Mouse (Mus musculus) embryonic facial prominence, embryonic 12.5 days (tissue): Measurements from ENCODE around the gene Mark4. TPM values are rescaled to one million over a fixed set of nuclear protein-coding genes. Genes with fewer than 3 reads are reported as not detected.

Experiments used
- ATAC-seq: fragments of 200-750 bp; cut with Nextera tagmentation; 2 replicates; pipeline ENCODE4 v1.8.0; 2017; ENCODE audit not compliant: insufficient number of reproducible peaks, insufficient read depth, low FRiP score, low TSS enrichment
- H3K27ac ChIP-seq: fragments of 300-500 bp; sonication (generic); 2 replicates; pipeline ENCODE4 v1.5.1; 2016; ENCODE audit warnings: mild to moderate bottlenecking
- H3K27me3 ChIP-seq: fragments of 300-500 bp; sonication (generic); 2 replicates; pipeline ENCODE4 v1.6.1; 2016; ENCODE audit warnings: mild to moderate bottlenecking, moderate library complexity
- H3K36me3 ChIP-seq: fragments of 300-500 bp; sonication (generic); 2 replicates; pipeline ENCODE4 v1.6.1; 2016; ENCODE audit warnings: mild to moderate bottlenecking
- H3K4me1 ChIP-seq: fragments of 300-500 bp; sonication (generic); 2 replicates; pipeline ENCODE4 v1.6.1; 2016
- H3K4me2 ChIP-seq: fragments of 300-500 bp; sonication (generic); replicated peaks from 2 replicates; pipeline ENCODE4 v1.6.1; 2016; ENCODE audit warnings: mild to moderate bottlenecking, moderate library complexity
- H3K4me3 ChIP-seq: fragments of 300-500 bp; sonication (generic); 2 replicates; pipeline ENCODE4 v1.5.1; 2016; ENCODE audit warnings: mild to moderate bottlenecking
- H3K9ac ChIP-seq: fragments of 300-500 bp; sonication (generic); 2 replicates; pipeline ENCODE4 v1.6.1; 2016; ENCODE audit warnings: mild to moderate bottlenecking, moderate library complexity
- H3K9me3 ChIP-seq: fragments of 300-500 bp; sonication (generic); 2 replicates; pipeline ENCODE4 v1.6.1; 2016; ENCODE audit warnings: mild to moderate bottlenecking, moderate library complexity
- WGBS: fragments of 180-500 bp; shearing (Covaris S2); methylation state at CpG from one replicate; pipeline ENCODE4 v1.1.7; 2016; 5-methylcytosine and 5-hydroxymethylcytosine counted together
- polyA plus RNA-seq: library from polyadenylated mRNA; unstranded; fragments of >200 nt; fragmentation: Nextera tagmentation; extraction: Ambion mirVana; gene quantifications from 2 replicates; pipeline ENCODE4 v1.2.1, GENCODE M21; 2016

The Mark4 gene
- polyA plus RNA-seq, 1 experiment from 2014 or later = 16.3 TPM

- WGBS = 75% methylated on average over 5 of the region's 5 CpGs
- H3K9ac ChIP-seq = no peak overlapping the region
- no peak overlapping the region for H3K4me2 ChIP-seq
- no peak overlapping the region for H3K27ac ChIP-seq
- H3K4me1 ChIP-seq = 0 out of 2 replicates have a peak, but pooled peaks cover 3% of the 10 kb centered on the region
- H3K9me3 ChIP-seq = 0 out of 2 replicates have a peak, but pooled peaks cover 4% of the 10 kb centered on the region
- no peak overlapping the region for H3K4me3 ChIP-seq
- ATAC-seq = no peak
- H3K27me3 ChIP-seq = peaks cover 14% of the 10 kb centered on the region; the same call in 1 of the 2 replicates
- no peaks in the 10 kb centered on the region for H3K36me3 ChIP-seq
These were observed 46.8 kb downstream of the Mark4 start for GRCm38 (mm10) chr7:19411783-19412182.

DNA sequence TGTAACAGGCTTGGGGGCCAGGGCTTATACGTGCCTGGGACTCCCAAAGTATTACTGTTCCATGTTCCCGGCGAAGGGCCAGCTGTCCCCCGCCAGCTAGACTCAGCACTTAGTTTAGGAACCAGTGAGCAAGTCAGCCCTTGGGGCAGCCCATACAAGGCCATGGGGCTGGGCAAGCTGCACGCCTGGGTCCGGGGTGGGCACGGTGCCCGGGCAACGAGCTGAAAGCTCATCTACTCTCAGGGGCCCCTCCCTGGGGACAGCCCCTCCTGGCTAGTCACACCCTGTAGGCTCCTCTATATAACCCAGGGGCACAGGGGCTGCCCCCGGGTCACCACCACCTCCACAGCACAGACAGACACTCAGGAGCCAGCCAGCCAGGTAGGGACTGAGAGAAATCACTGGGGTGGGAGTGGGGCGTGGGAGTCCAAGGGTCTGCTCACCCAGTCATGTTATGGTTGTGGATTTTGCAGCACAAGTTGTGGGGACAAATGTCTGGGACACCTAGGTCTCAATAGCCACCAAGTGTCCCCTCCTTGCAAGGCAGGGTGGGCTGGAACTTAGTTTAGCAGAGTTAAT, 47.8 kb downstream of the Mark4 start:
- 77% methylated on average over 11 of the region's 11 CpGs for WGBS

GRCm38 (mm10) chr7:19409753-19410152, 48.9 kb downstream of the Mark4 start:
- 41% methylated on average over 6 of the region's 6 CpGs for WGBS
- peaks cover 15% of the 10 kb centered on the region for H3K27me3 ChIP-seq

More for the DNA sequence above, 47.8 kb downstream of the Mark4 start:
- H3K9ac ChIP-seq = no peak overlapping the region
- H3K9me3 ChIP-seq = 0 out of 2 replicates have a peak, but pooled peaks cover 4% of the 10 kb centered on the region
- no peak overlapping the region for H3K27ac ChIP-seq
- ATAC-seq = no peak
- no peaks in the 10 kb centered on the region for H3K36me3 ChIP-seq
- no peak overlapping the region for H3K4me3 ChIP-seq
- no peak overlapping the region for H3K4me2 ChIP-seq
- H3K27me3 ChIP-seq = peaks cover 10% of the 10 kb centered on the region; the same call in 1 of the 2 replicates
- 0 out of 2 replicates have a peak, but pooled peaks cover 3% of the 10 kb centered on the region for H3K4me1 ChIP-seq

DNA sequence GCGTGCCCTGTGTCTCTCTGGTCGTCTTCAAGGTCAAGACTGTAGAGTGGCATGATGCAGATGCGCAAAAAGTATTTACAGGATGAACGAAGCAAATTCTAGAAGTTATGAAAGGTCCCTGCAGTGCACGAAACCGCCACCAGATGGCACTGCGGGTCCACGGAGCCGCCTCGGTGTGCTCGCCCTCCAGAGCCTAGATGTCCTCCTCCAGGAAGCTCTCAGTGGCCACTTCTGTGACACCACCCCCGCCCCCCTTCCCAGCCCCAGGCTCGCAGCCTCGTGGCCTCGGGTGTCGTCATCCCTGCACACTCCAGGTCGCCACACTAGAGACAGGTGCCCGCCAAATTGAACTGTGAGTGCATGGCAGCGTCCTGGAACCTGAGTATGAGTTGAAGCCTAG, 53.2 kb downstream of the Mark4 start:
- peak overlapping the region; percentile 32 for H3K4me2 ChIP-seq
- no peak overlapping the region for H3K4me3 ChIP-seq
- peaks cover 14% of the 10 kb centered on the region; the same call in 1 of the 2 replicates for H3K4me1 ChIP-seq
- no peaks in the 10 kb centered on the region for H3K36me3 ChIP-seq
- H3K9ac ChIP-seq = no peak overlapping the region
- peaks cover 4% of the 10 kb centered on the region; the same call in 1 of the 2 replicates for H3K9me3 ChIP-seq
- H3K27me3 ChIP-seq = peaks cover 49% of the 10 kb centered on the region
- no peak for ATAC-seq
- H3K27ac ChIP-seq = no peak overlapping the region
- 2% methylated on average over 19 of the region's 19 CpGs for WGBS

More at GRCm38 (mm10) chr7:19409753-19410152, 48.9 kb downstream of the Mark4 start:
- Histone ChIP-seq H3K4me2 (no peak overlapping the region), H3K9ac (no peak overlapping the region), H3K4me3 (no peak overlapping the region), H3K4me1 (0 out of 2 replicates have a peak, but pooled peaks cover 6% of the 10 kb centered on the region), H3K27ac (no peak overlapping the region), H3K36me3 (no peaks in the 10 kb centered on the region), H3K9me3 (0 out of 2 replicates have a peak, but pooled peaks cover 4% of the 10 kb centered on the region)
- ATAC-seq = no peak

- Histone ChIP-seq H3K27ac (0 out of 2 replicates have a peak within 1 kb of the TSS, but pooled peaks have one; percentile 41), H3K4me3 (peak within 1 kb of the TSS; percentile 59)
- WGBS = 47% methylated on average over 7 of the region's 7 CpGs
These were observed 54.1 kb downstream of the Mark4 start, which contains the start of gene Ckm for GRCm38 (mm10) chr7:19404476-19404875. Gene Ckm (plus strand): TSS chr7:19404776.

GRCm38 (mm10) chr7:19403731-19404296, 54.8 kb downstream of the Mark4 start, which contains the start of gene Klc3:
Gene Klc3 (minus strand): TSS chr7:19404104.
- no peak for ATAC-seq
- H3K36me3 ChIP-seq = no peaks in the 10 kb centered on the region
- peak within 1 kb of the TSS; percentile 97 for H3K4me2 ChIP-seq
- under 1% methylated on average over 62 of the region's 62 CpGs for WGBS
- peaks cover 64% of the 10 kb centered on the region for H3K27me3 ChIP-seq
- H3K27ac ChIP-seq = 0 out of 2 replicates have a peak within 1 kb of the TSS, but pooled peaks have one; percentile 41
- H3K4me3 ChIP-seq = peak within 1 kb of the TSS; percentile 59
- peak within 1 kb of the TSS; percentile 55 for H3K9ac ChIP-seq
- peaks cover 14% of the 10 kb centered on the region for H3K4me1 ChIP-seq
- H3K9me3 ChIP-seq = peaks cover 4% of the 10 kb centered on the region; the same call in 1 of the 2 replicates

More at GRCm38 (mm10) chr7:19404476-19404875, 54.1 kb downstream of the Mark4 start, which contains the start of gene Ckm:
- no peak for ATAC-seq
- H3K4me2 ChIP-seq = peak within 1 kb of the TSS; percentile 97
- peaks cover 4% of the 10 kb centered on the region; the same call in 1 of the 2 replicates for H3K9me3 ChIP-seq
- H3K27me3 ChIP-seq = peaks cover 57% of the 10 kb centered on the region
- peaks cover 14% of the 10 kb centered on the region for H3K4me1 ChIP-seq
- no peaks in the 10 kb centered on the region for H3K36me3 ChIP-seq
- peak within 1 kb of the TSS; percentile 55 for H3K9ac ChIP-seq

- no peak for ATAC-seq
- H3K27me3 ChIP-seq = peaks cover 64% of the 10 kb centered on the region
These were observed 56.0 kb downstream of the Mark4 start for GRCm38 (mm10) chr7:19402535-19403112.

DNA sequence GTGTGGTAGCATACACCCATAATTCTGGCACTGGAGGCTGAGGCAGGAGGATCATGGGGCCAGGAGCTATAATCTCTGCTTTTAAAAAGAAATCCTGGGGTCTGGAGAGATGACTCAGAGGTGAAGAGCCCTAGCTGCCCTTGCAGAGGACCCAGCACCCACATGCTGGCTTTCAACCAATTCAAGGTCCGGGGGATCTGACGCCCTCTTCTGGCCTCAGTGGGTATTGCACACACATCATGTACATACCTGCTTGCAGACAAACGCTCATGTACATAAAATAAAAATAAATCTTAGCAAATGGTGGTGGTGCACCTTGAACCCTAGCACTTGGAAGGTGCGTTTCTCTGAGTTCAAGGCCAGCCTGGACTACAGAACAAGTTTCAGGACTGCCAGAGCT, 57.7 kb downstream of the Mark4 start:
- H3K9ac ChIP-seq = no peak overlapping the region
- no peak overlapping the region for H3K27ac ChIP-seq
- H3K4me3 ChIP-seq = no peak overlapping the region
- WGBS = 82% methylated on average over 4 of the region's 4 CpGs
- no peak for ATAC-seq
- H3K4me1 ChIP-seq = peaks cover 14% of the 10 kb centered on the region
- no peak overlapping the region for H3K4me2 ChIP-seq
- H3K9me3 ChIP-seq = peaks cover 4% of the 10 kb centered on the region; the same call in 1 of the 2 replicates
- 0 out of 2 replicates have a peak, but pooled peaks cover under 1% of the 10 kb centered on the region for H3K36me3 ChIP-seq
- H3K27me3 ChIP-seq = peaks cover 64% of the 10 kb centered on the region

More at GRCm38 (mm10) chr7:19402535-19403112, 56.0 kb downstream of the Mark4 start:
- Histone ChIP-seq H3K9ac (no peak overlapping the region), H3K4me2 (no peak overlapping the region), H3K9me3 (peaks cover 4% of the 10 kb centered on the region; the same call in 1 of the 2 replicates), H3K4me3 (no peak overlapping the region), H3K4me1 (peaks cover 14% of the 10 kb centered on the region), H3K36me3 (no peaks in the 10 kb centered on the region), H3K27ac (no peak overlapping the region)
- WGBS = 75% methylated on average over 9 of the region's 9 CpGs

DNA sequence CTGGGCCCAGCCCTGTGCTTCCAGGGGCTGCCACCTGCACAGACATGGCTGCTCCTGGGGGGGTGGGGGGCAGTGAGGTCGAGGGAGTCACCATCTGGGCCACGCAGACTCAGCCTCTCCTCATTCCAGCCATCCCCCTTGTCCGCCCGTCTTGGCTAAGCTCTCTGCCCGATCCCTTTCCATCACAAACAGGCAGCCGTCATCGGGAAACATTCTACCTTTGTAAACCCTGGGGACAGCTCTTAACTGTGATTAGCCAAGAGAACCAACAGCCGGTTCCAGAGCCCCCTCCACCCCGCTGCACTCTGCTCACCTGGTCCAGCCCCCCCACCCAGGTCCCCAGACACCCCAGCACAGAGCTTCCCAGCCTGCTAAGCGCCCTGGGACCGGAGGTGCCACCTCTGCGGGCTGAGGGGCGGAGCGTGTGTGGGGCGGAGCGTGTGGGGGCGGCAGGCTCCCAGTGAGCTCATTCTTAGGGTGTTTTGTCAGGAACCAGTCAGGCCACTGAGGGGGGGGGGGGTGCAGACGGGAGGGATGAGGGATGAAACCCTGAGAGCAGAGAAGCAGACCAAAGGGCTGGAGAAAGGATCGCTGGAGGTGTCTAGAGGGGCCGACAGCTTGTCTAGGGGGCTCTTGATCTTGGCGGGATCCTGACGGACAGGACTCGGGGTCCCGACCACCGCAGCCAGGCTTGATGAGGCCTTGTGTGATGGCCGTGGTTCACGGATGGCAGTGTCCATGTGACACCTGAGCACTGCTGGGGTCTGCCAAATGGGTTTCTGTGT, 58.9 kb downstream of the Mark4 start:
- H3K27me3 ChIP-seq = peaks cover 54% of the 10 kb centered on the region

GRCm38 (mm10) chr7:19394484-19394883, 64.1 kb downstream of the Mark4 start:
- Histone ChIP-seq H3K4me2 (no peak overlapping the region), H3K27ac (no peak overlapping the region), H3K36me3 (peaks cover 65% of the 10 kb centered on the region), H3K27me3 (peaks cover 7% of the 10 kb centered on the region), H3K9ac (no peak overlapping the region), H3K4me1 (no peaks in the 10 kb centered on the region; the same call in 1 of the 2 replicates), H3K9me3 (no peaks in the 10 kb centered on the region), H3K4me3 (no peak overlapping the region)
- 92% methylated on average over 8 of the region's 8 CpGs for WGBS
- no peak for ATAC-seq

More for the DNA sequence above, 58.9 kb downstream of the Mark4 start:
- peaks cover 13% of the 10 kb centered on the region for H3K36me3 ChIP-seq
- H3K9me3 ChIP-seq = peaks cover 4% of the 10 kb centered on the region; the same call in 1 of the 2 replicates
- 3% methylated on average over 27 of the region's 27 CpGs for WGBS
- H3K9ac ChIP-seq = peak overlapping the region; percentile 36
- peak overlapping the region; percentile 31 for H3K4me3 ChIP-seq
- H3K27ac ChIP-seq = peak overlapping the region; percentile 37; the same call in 1 of the 2 replicates
- no peak for ATAC-seq
- peaks cover 11% of the 10 kb centered on the region for H3K4me1 ChIP-seq
- peak overlapping the region; percentile 50 for H3K4me2 ChIP-seq
